ENCODE assay signal across 17 mouse cellular contexts in genomic region chr1:155320091-155320833, GRCm38 (mm10).
A peak's percentile ranks its signal among the peaks of the same experiment; 100 is the strongest.
DNase-seq lines count a peak whose midpoint lies in the region; ATAC-seq and TF ChIP-seq lines count a peak whose summit lies in the region.
"Had no signal": no experiment of that assay in that cellular context is flagged by ENCODE, and none has a peak within 500 bp of the region (broad histone marks: within the 10 kb centered on the region; RNA-seq: fewer than 3 reads in every experiment).

No protein-coding gene starts in this region.

- H3K4me3 ChIP-seq in forebrain, embryonic 13.5 days = no peak overlapping the region
- H3K4me3 ChIP-seq in forebrain, postnatal 0 days (ENCODE audit: low read depth, low read length) = no peak overlapping the region
- H3K4me3 ChIP-seq in liver, embryonic 12.5 days = no peak overlapping the region
- no peak overlapping the region for H3K4me3 ChIP-seq in midbrain, embryonic 13.5 days (replicated peaks)
- H3K4me3 ChIP-seq in heart, adult 2 months = no peak overlapping the region
- H3K4me3 ChIP-seq: heart, embryonic 13.5 days had no signal

- DNase-seq in forebrain, postnatal 0 days = no peak
- peak; percentile 34 for DNase-seq in c-Kit-positive CD71-positive TER-119-negative erythroid progenitor cells, embryonic 14.5 days (ENCODE audit: low read depth)
- DNase-seq in right cerebral cortex, postnatal 14 days = no peak
- DNase-seq in kidney, postnatal 4 days = no peak
- no peak for DNase-seq in heart, adult 2 months
- DNase-seq: adrenal gland, adult 2 months; cerebellum, postnatal 10 days; gastrocnemius, postnatal 25 days; kidney, adult 9 months; lung, adult 2 months; retina, postnatal 1 day; spleen, adult 18-20 months had no signal

- no peak for TF ChIP-seq POLR2A in heart, adult 2 months (IDR thresholded peaks at IDR 0.05; ENCODE audit: insufficient read depth, low read depth, low read length)

- H3K27ac ChIP-seq in forebrain, embryonic 13.5 days = peak overlapping the region; percentile 65
- no peak overlapping the region for H3K27ac ChIP-seq in forebrain, postnatal 0 days (ENCODE audit: low read depth, low read length)
- peak overlapping the region; percentile 55 for H3K27ac ChIP-seq in liver, embryonic 12.5 days
- H3K27ac ChIP-seq in midbrain, embryonic 13.5 days = peak overlapping the region; percentile 75
- no peak overlapping the region for H3K27ac ChIP-seq in heart, adult 2 months
- H3K27ac ChIP-seq: heart, embryonic 13.5 days; macrophage had no signal

- no peak for TF ChIP-seq EP300 in heart, adult 2 months (IDR thresholded peaks at IDR 0.05; ENCODE audit: insufficient read depth, low read depth, low read length)

- H3K79me2 ChIP-seq in heart, adult 2 months (replicated peaks; ENCODE audit: control insufficient read depth, insufficient read depth, low read length) = no peaks in the 10 kb centered on the region

- no peaks in the 10 kb centered on the region for H3K27me3 ChIP-seq in forebrain, embryonic 13.5 days
- H3K27me3 ChIP-seq in forebrain, postnatal 0 days (ENCODE audit: insufficient read depth, low read length) = no peaks in the 10 kb centered on the region
- H3K27me3 ChIP-seq in liver, embryonic 12.5 days (replicated peaks) = no peaks in the 10 kb centered on the region
- no peaks in the 10 kb centered on the region for H3K27me3 ChIP-seq in midbrain, embryonic 13.5 days
- no peaks in the 10 kb centered on the region for H3K27me3 ChIP-seq in heart, adult 2 months (ENCODE audit: control insufficient read depth, insufficient read depth, low read length)
- H3K27me3 ChIP-seq: heart, embryonic 13.5 days had no signal

- intact Hi-C loops in heart, adult 2 months (cut with DNase I) = no loop called here

- peaks cover 3% of the 10 kb centered on the region; the same call in 1 of the 2 replicates for H3K36me3 ChIP-seq in forebrain, embryonic 13.5 days (ENCODE audit: poor library complexity, severe bottlenecking)
- no peaks in the 10 kb centered on the region for H3K36me3 ChIP-seq in forebrain, postnatal 0 days (ENCODE audit: insufficient read depth)
- 0 out of 2 replicates have a peak, but pooled peaks cover 6% of the 10 kb centered on the region for H3K36me3 ChIP-seq in liver, embryonic 12.5 days
- 0 out of 2 replicates have a peak, but pooled peaks cover 3% of the 10 kb centered on the region for H3K36me3 ChIP-seq in midbrain, embryonic 13.5 days
- H3K36me3 ChIP-seq in heart, adult 2 months (ENCODE audit: control insufficient read depth, insufficient read depth, low read length) = no peaks in the 10 kb centered on the region

- H3K9ac ChIP-seq in forebrain, embryonic 13.5 days = no peak overlapping the region
- no peak overlapping the region for H3K9ac ChIP-seq in forebrain, postnatal 0 days
- no peak overlapping the region for H3K9ac ChIP-seq in liver, embryonic 12.5 days
- no peak overlapping the region; the same call in 1 of the 2 replicates for H3K9ac ChIP-seq in midbrain, embryonic 13.5 days (replicated peaks)
- no peak overlapping the region for H3K9ac ChIP-seq in heart, adult 2 months (ENCODE audit: low read depth, low read length)
- H3K9ac ChIP-seq: heart, embryonic 13.5 days had no signal

- H3K4me1 ChIP-seq in forebrain, embryonic 13.5 days = peaks cover 24% of the 10 kb centered on the region; the same call in 1 of the 2 replicates
- no peaks in the 10 kb centered on the region for H3K4me1 ChIP-seq in forebrain, postnatal 0 days (ENCODE audit: insufficient read depth)
- peaks cover 35% of the 10 kb centered on the region for H3K4me1 ChIP-seq in liver, embryonic 12.5 days
- peaks cover 22% of the 10 kb centered on the region for H3K4me1 ChIP-seq in midbrain, embryonic 13.5 days (replicated peaks)
- no peaks in the 10 kb centered on the region for H3K4me1 ChIP-seq in heart, adult 2 months (ENCODE audit: control insufficient read depth, insufficient read depth, low read length)
- H3K4me1 ChIP-seq: heart, embryonic 13.5 days had no signal

- H3K4me2 ChIP-seq in forebrain, embryonic 13.5 days = no peak overlapping the region
- H3K4me2 ChIP-seq in forebrain, postnatal 0 days (ENCODE audit: low read depth) = no peak overlapping the region
- H3K4me2 ChIP-seq in liver, embryonic 12.5 days = peak overlapping the region; percentile 56
- H3K4me2 ChIP-seq in midbrain, embryonic 13.5 days (replicated peaks) = no peak overlapping the region
- H3K4me2 ChIP-seq: heart, embryonic 13.5 days had no signal

- TF ChIP-seq CTCF in forebrain, postnatal 0 days (IDR thresholded peaks at IDR 0.05; ENCODE audit: low read depth) = no peak
- TF ChIP-seq CTCF in heart, adult 2 months (IDR thresholded peaks at IDR 0.05) = no peak

- H3K9me3 ChIP-seq in forebrain, embryonic 13.5 days (replicated peaks) = no peaks in the 10 kb centered on the region
- H3K9me3 ChIP-seq in forebrain, postnatal 0 days (ENCODE audit: low read length) = no peaks in the 10 kb centered on the region
- H3K9me3 ChIP-seq in liver, embryonic 12.5 days (replicated peaks) = no peaks in the 10 kb centered on the region
- no peaks in the 10 kb centered on the region for H3K9me3 ChIP-seq in midbrain, embryonic 13.5 days
- H3K9me3 ChIP-seq: heart, embryonic 13.5 days had no signal

- no peak for ATAC-seq in forebrain, embryonic 13.5 days
- ATAC-seq in forebrain, postnatal 0 days = no peak
- peak; percentile 91 for ATAC-seq in liver, embryonic 12.5 days
- peak; percentile 80 for ATAC-seq in midbrain, embryonic 13.5 days

- WGBS in forebrain, embryonic 13.5 days = 51% methylated on average over 7 of the region's 7 CpGs
- WGBS in forebrain, postnatal 0 days = 47% methylated on average over 7 of the region's 7 CpGs
- 37% methylated on average over 7 of the region's 7 CpGs for WGBS in liver, embryonic 12.5 days (ENCODE audit: insufficient replicate concordance)
- 32% methylated on average over 7 of the region's 7 CpGs for WGBS in midbrain, embryonic 13.5 days
- 79% methylated on average over 7 of the region's 7 CpGs for WGBS in heart, adult 2 months

Comparison
In these comparisons a context has a peak if more than half of its experiments do, and no peak if none do; other contexts are left out.
1. H3K27ac ChIP-seq: peak in forebrain, embryonic 13.5 days (single experiment), liver, embryonic 12.5 days (single experiment) and midbrain, embryonic 13.5 days (single experiment); none in forebrain, postnatal 0 days (single experiment) and heart, adult 2 months (single experiment).
2. ATAC-seq: peak in liver, embryonic 12.5 days (single experiment) and midbrain, embryonic 13.5 days (single experiment); none in forebrain, embryonic 13.5 days (single experiment) and forebrain, postnatal 0 days (single experiment).